Mouse (Mus musculus) heart, postnatal 36 days (tissue): Measurements from ENCODE around the gene Ppp1r2. TPM values are rescaled to one million over a fixed set of nuclear protein-coding genes. Genes with fewer than 3 reads are reported as not detected.

ENCODE experiments used
- DNase-seq, 2 experiments: peaks; one replicate each; pipeline ENCODE4 v3.0.0; 2021 to 2022
- intact Hi-C: fragments of 180-260 bp; cut with DNase I; formaldehyde crosslinking; loops from one replicate; pipeline ENCODE4 v1.15.1; 2025
- total RNA-seq, 2 experiments: library from RNA; stranded (reverse); gene quantifications; 2 replicates each; pipeline ENCODE4 v1.2.3; 2021

The Ppp1r2 gene
- total RNA-seq, 2 experiments from 2014 or later = 82.1 to 83.7 TPM

- DNase-seq = no peak
- intact Hi-C loops = no loop called here
Measured at GRCm38 (mm10) chr16:31235457-31236310, 39.4 kb downstream of the Ppp1r2 start.

- intact Hi-C loops = no loop called here
- DNase-seq = no peak
Measured at GRCm38 (mm10) chr16:31234808-31235456, 40.1 kb downstream of the Ppp1r2 start.

GRCm38 (mm10) chr16:31234356-31234755 is 40.7 kb downstream of the Ppp1r2 start:
- DNase-seq = no peak
- intact Hi-C loops = no loop called here

GRCm38 (mm10) chr16:31233541-31234339 is 41.3 kb downstream of the Ppp1r2 start:
- intact Hi-C loops = loop anchor here (2.0 kb wide), 1 partner anchor 33 kb away; the partner anchor contains the start of gene Acap2
- peak; percentile 77 to 84 for DNase-seq

- DNase-seq = peak in 1 of 2 experiments; percentile 37
- intact Hi-C loops = loop anchor here (2.0 kb wide), 1 partner anchor 32 kb away; the partner anchor contains the start of gene Acap2
Measured at GRCm38 (mm10) chr16:31233167-31233498, 41.9 kb downstream of the Ppp1r2 start.

- no peak for DNase-seq
- intact Hi-C loops = loop anchor here (2.0 kb wide), 1 partner anchor 32 kb away; the partner anchor contains the start of gene Acap2
Measured at GRCm38 (mm10) chr16:31232491-31233166, 42.4 kb downstream of the Ppp1r2 start.

GRCm38 (mm10) chr16:31231591-31231990 is 43.5 kb downstream of the Ppp1r2 start:
- intact Hi-C loops = no loop called here
- DNase-seq = no peak

GRCm38 (mm10) chr16:31227746-31228145 is 47.3 kb downstream of the Ppp1r2 start:
- no peak for DNase-seq
- intact Hi-C loops = no loop called here

GRCm38 (mm10) chr16:31215271-31215670 is 59.8 kb downstream of the Ppp1r2 start:
- intact Hi-C loops = no loop called here

GRCm38 (mm10) chr16:31213463-31213862 is 61.6 kb downstream of the Ppp1r2 start:
- DNase-seq = no peak
- intact Hi-C loops = no loop called here

More at GRCm38 (mm10) chr16:31215271-31215670, 59.8 kb downstream of the Ppp1r2 start:
- no peak for DNase-seq

GRCm38 (mm10) chr16:31211503-31211902 is 63.6 kb downstream of the Ppp1r2 start:
- DNase-seq = no peak
- intact Hi-C loops = no loop called here

- DNase-seq = peak; percentile 35 to 46
- intact Hi-C loops = no loop called here
Measured at GRCm38 (mm10) chr16:31210453-31210852, 64.6 kb downstream of the Ppp1r2 start.

- DNase-seq = no peak
- intact Hi-C loops = no loop called here
Measured at GRCm38 (mm10) chr16:31209911-31210310, 65.2 kb downstream of the Ppp1r2 start.

GRCm38 (mm10) chr16:31205726-31206125 is 69.4 kb downstream of the Ppp1r2 start:
- no peak for DNase-seq
- intact Hi-C loops = no loop called here

- intact Hi-C loops = no loop called here
- DNase-seq = no peak
Measured at GRCm38 (mm10) chr16:31205187-31205586, 69.9 kb downstream of the Ppp1r2 start.

- intact Hi-C loops = loop anchor here (5.0 kb wide), 1 partner anchor 68 kb away; no protein-coding TSS in a partner anchor
- no peak for DNase-seq
Measured at GRCm38 (mm10) chr16:31204216-31204615, 70.9 kb downstream of the Ppp1r2 start.

GRCm38 (mm10) chr16:31201704-31202103 is 73.4 kb downstream of the Ppp1r2 start:
- DNase-seq = no peak
- intact Hi-C loops = loop anchor here (2.0 to 5.0 kb wide), 2 partner anchors 31 to 71 kb away; no protein-coding TSS in a partner anchor
